Mouse (Mus musculus) neural tube, embryonic 10.5 days (tissue): ENCODE measurements around the gene Smoc2.

Experiments used
- DNase-seq: peaks from one replicate; pipeline ENCODE4 v3.0.0-alpha.2; 2017; ENCODE audit warnings: low spot score; ENCODE audit errors: extremely low spot score

The Smoc2 gene

GRCm38 (mm10) chr17:14279177-14279965 is at the start of gene Smoc2:
Gene Smoc2, plus strand, starts transcription at chr17:14279506.
- peak; percentile 62 for DNase-seq

GRCm38 (mm10) chr17:14230698-14231430 is 48.4 kb upstream of the Smoc2 start:
- DNase-seq = peak; percentile 46

GRCm38 (mm10) chr17:14232629-14233028 is 46.7 kb upstream of the Smoc2 start:
- DNase-seq = peak; percentile 86

GRCm38 (mm10) chr17:14233658-14234057 is 45.6 kb upstream of the Smoc2 start:
- DNase-seq = no peak

GRCm38 (mm10) chr17:14234774-14235389 is 44.4 kb upstream of the Smoc2 start:
- DNase-seq = no peak

GRCm38 (mm10) chr17:14237134-14237533 is 42.2 kb upstream of the Smoc2 start:
- no peak for DNase-seq

- DNase-seq = no peak
These were observed 39.3 kb upstream of the Smoc2 start for GRCm38 (mm10) chr17:14239960-14240359.

- no peak for DNase-seq
These were observed 36.7 kb upstream of the Smoc2 start for GRCm38 (mm10) chr17:14242634-14243033.

GRCm38 (mm10) chr17:14244195-14244965 is 34.9 kb upstream of the Smoc2 start:
- no peak for DNase-seq

- DNase-seq = no peak
These were observed 33.0 kb upstream of the Smoc2 start for GRCm38 (mm10) chr17:14246266-14246665.

GRCm38 (mm10) chr17:14247931-14248330 is 31.4 kb upstream of the Smoc2 start:
- DNase-seq = no peak

- DNase-seq = no peak
These were observed 29.7 kb upstream of the Smoc2 start for GRCm38 (mm10) chr17:14249595-14249994.

GRCm38 (mm10) chr17:14250401-14250800 is 28.9 kb upstream of the Smoc2 start:
- DNase-seq = no peak

GRCm38 (mm10) chr17:14252456-14252855 is 26.9 kb upstream of the Smoc2 start:
- DNase-seq = no peak

GRCm38 (mm10) chr17:14254616-14255015 is 24.7 kb upstream of the Smoc2 start:
- no peak for DNase-seq

GRCm38 (mm10) chr17:14257799-14258520 is 21.3 kb upstream of the Smoc2 start:
- no peak for DNase-seq

GRCm38 (mm10) chr17:14258906-14259305 is 20.4 kb upstream of the Smoc2 start:
- no peak for DNase-seq

GRCm38 (mm10) chr17:14260966-14261365 is 18.3 kb upstream of the Smoc2 start:
- DNase-seq = no peak

- DNase-seq = no peak
These were observed 17.1 kb upstream of the Smoc2 start for GRCm38 (mm10) chr17:14262217-14262616.

- DNase-seq = no peak
These were observed 11.3 kb upstream of the Smoc2 start for GRCm38 (mm10) chr17:14268001-14268400.

GRCm38 (mm10) chr17:14273386-14273785 is 5.9 kb upstream of the Smoc2 start:
- DNase-seq = no peak
